Mouse (Mus musculus): Measurements from ENCODE around the gene Olfr1034. TPM values are rescaled to one million over a fixed set of nuclear protein-coding genes. Genes with fewer than 3 reads are reported as not detected.
"Not testable (repeated sequence)": the region's sequence is repeated elsewhere in the genome, so short reads cannot be mapped to it uniquely, and the experiment has no call there.

The Olfr1034 gene
- not detected for polyA plus RNA-seq (2017; shearing (Covaris generic))

- no peak for ATAC-seq
These were observed at the start of gene Olfr1034 for GRCm38 (mm10) chr2:86045561-86045960. Gene Olfr1034 (plus strand): TSS chr2:86045861.

GRCm38 (mm10) chr2:86005240-86005639, 40.4 kb upstream of the Olfr1034 start, which contains the start of gene Olfr1032:
Gene Olfr1032 (plus strand): TSS chr2:86005540.
- no peak for ATAC-seq

- not testable (repeated sequence) for ATAC-seq
These were observed 25.3 kb upstream of the Olfr1034 start, which contains the start of gene Olfr1033 for GRCm38 (mm10) chr2:86020406-86020805. Gene Olfr1033 (plus strand): TSS chr2:86020633.

- not testable (repeated sequence) for ATAC-seq
These were observed 24.1 kb upstream of the Olfr1034 start for GRCm38 (mm10) chr2:86021518-86021917.

GRCm38 (mm10) chr2:86050777-86051176, 5.1 kb downstream of the Olfr1034 start:
- not testable (repeated sequence) for ATAC-seq

- peak; percentile 96 for ATAC-seq
These were observed 18.1 kb downstream of the Olfr1034 start for GRCm38 (mm10) chr2:86063766-86064165.

- ATAC-seq, result no peak
These were observed 24.5 kb downstream of the Olfr1034 start for GRCm38 (mm10) chr2:86070189-86070588.

GRCm38 (mm10) chr2:86073692-86074091, 28.0 kb downstream of the Olfr1034 start, which contains the start of gene Olfr1036:
Gene Olfr1036 (plus strand): TSS chr2:86073992.
- ATAC-seq, result not testable (repeated sequence)

- ATAC-seq, result not testable (repeated sequence)
These were observed 34.8 kb downstream of the Olfr1034 start for GRCm38 (mm10) chr2:86080478-86080877.

- no peak for ATAC-seq
These were observed 41.6 kb downstream of the Olfr1034 start, which contains the start of gene Olfr1037 for GRCm38 (mm10) chr2:86087285-86087684. Gene Olfr1037 (minus strand): TSS chr2:86087385.

Other genes with a start within 250 kb of the Olfr1034 start
- not detected for gene Olfr1016, start 243.3 kb upstream of the Olfr1034 start, polyA plus RNA-seq (2017; shearing (Covaris generic))
- gene Olfr1018, start 227.4 kb upstream of the Olfr1034 start, polyA plus RNA-seq (2017; shearing (Covaris generic)), result not detected
- gene Olfr1019, start 200.4 kb upstream of the Olfr1034 start, polyA plus RNA-seq (2017; shearing (Covaris generic)), result not detected
- gene Olfr1020, start 198.8 kb upstream of the Olfr1034 start, polyA plus RNA-seq (2017; shearing (Covaris generic)), result not detected
- not detected for gene Olfr1022, start 177.3 kb upstream of the Olfr1034 start, polyA plus RNA-seq (2017; shearing (Covaris generic))
- gene Olfr1023, start 160.2 kb upstream of the Olfr1034 start, polyA plus RNA-seq (2017; shearing (Covaris generic)), result not detected
- gene Olfr1024, start 140.8 kb upstream of the Olfr1034 start, polyA plus RNA-seq (2017; shearing (Covaris generic)), result not detected
- gene Olfr1025-ps1, start 130.7 kb upstream of the Olfr1034 start, polyA plus RNA-seq (2017; shearing (Covaris generic)), result not detected
- not detected for gene Olfr1026, start 124.3 kb upstream of the Olfr1034 start, polyA plus RNA-seq (2017; shearing (Covaris generic))
- gene Olfr1028, start 95.4 kb upstream of the Olfr1034 start, polyA plus RNA-seq (2017; shearing (Covaris generic)), result not detected
- not detected for gene Olfr1029, start 72.0 kb upstream of the Olfr1034 start, polyA plus RNA-seq (2017; shearing (Covaris generic))
- not detected for gene Olfr1030, start 66.6 kb upstream of the Olfr1034 start, polyA plus RNA-seq (2017; shearing (Covaris generic))
- not detected for gene Olfr1031, start 55.6 kb upstream of the Olfr1034 start, polyA plus RNA-seq (2017; shearing (Covaris generic))
- not detected for gene Olfr1032, start 40.3 kb upstream of the Olfr1034 start, polyA plus RNA-seq (2017; shearing (Covaris generic))
- gene Olfr1033, start 25.2 kb upstream of the Olfr1034 start, polyA plus RNA-seq (2017; shearing (Covaris generic)), result not detected
- gene Olfr1036, start 28.1 kb downstream of the Olfr1034 start, polyA plus RNA-seq (2017; shearing (Covaris generic)), result not detected
- not detected for gene Olfr1037, start 41.5 kb downstream of the Olfr1034 start, polyA plus RNA-seq (2017; shearing (Covaris generic))
- not detected for gene Olfr1039, start 90.1 kb downstream of the Olfr1034 start, polyA plus RNA-seq (2017; shearing (Covaris generic))
- not detected for gene Olfr1040, start 100.9 kb downstream of the Olfr1034 start, polyA plus RNA-seq (2017; shearing (Covaris generic))
- not detected for gene Olfr1042, start 116.0 kb downstream of the Olfr1034 start, polyA plus RNA-seq (2017; shearing (Covaris generic))
- gene Olfr1043, start 121.7 kb downstream of the Olfr1034 start, polyA plus RNA-seq (2017; shearing (Covaris generic)), result not detected
- not detected for gene Olfr1044, start 132.0 kb downstream of the Olfr1034 start, polyA plus RNA-seq (2017; shearing (Covaris generic))
- gene Olfr52, start 139.8 kb downstream of the Olfr1034 start, polyA plus RNA-seq (2017; shearing (Covaris generic)), result not detected
- gene Olfr1045, start 157.1 kb downstream of the Olfr1034 start, polyA plus RNA-seq (2017; shearing (Covaris generic)), result not detected
- gene Olfr1046, start 173.5 kb downstream of the Olfr1034 start, polyA plus RNA-seq (2017; shearing (Covaris generic)), result not detected
- not detected for gene Olfr1047, start 185.5 kb downstream of the Olfr1034 start, polyA plus RNA-seq (2017; shearing (Covaris generic))
- gene Olfr1048, start 194.4 kb downstream of the Olfr1034 start, polyA plus RNA-seq (2017; shearing (Covaris generic)), result not detected
- not detected for gene Olfr1049, start 212.5 kb downstream of the Olfr1034 start, polyA plus RNA-seq (2017; shearing (Covaris generic))
- gene Olfr1051, start 233.2 kb downstream of the Olfr1034 start, polyA plus RNA-seq (2017; shearing (Covaris generic)), result not detected
- gene Olfr1052, start 246.6 kb downstream of the Olfr1034 start, polyA plus RNA-seq (2017; shearing (Covaris generic)), result under 1 TPM in 1 of 2 experiments, not detected in 1; 0.48 TPM